Mouse (Mus musculus) adrenal gland, postnatal 14 days (tissue): ENCODE data around the gene Cdhr3. TPM values are rescaled to one million over a fixed set of nuclear protein-coding genes. Genes with fewer than 3 reads are reported as not detected.

ENCODE experiments used
- DNase-seq: peaks from one replicate; pipeline ENCODE4 v3.0.0; 2021; ENCODE audit warnings: mixed read lengths
- long read RNA-seq, 2 experiments: library from polyadenylated mRNA; stranded (forward); transcript quantifications; one replicate each; pipeline ENCODE4 v2.0.0; 2021
- total RNA-seq: library from RNA; stranded (reverse); gene quantifications from 2 replicates; pipeline ENCODE4 v1.2.3, GENCODE M21; 2021

Cdhr3 gene
- not detected in 2 replicates for total RNA-seq
- long read RNA-seq, experiment 1 = 0 reads
- long read RNA-seq, experiment 2 = 0 reads

DNA sequence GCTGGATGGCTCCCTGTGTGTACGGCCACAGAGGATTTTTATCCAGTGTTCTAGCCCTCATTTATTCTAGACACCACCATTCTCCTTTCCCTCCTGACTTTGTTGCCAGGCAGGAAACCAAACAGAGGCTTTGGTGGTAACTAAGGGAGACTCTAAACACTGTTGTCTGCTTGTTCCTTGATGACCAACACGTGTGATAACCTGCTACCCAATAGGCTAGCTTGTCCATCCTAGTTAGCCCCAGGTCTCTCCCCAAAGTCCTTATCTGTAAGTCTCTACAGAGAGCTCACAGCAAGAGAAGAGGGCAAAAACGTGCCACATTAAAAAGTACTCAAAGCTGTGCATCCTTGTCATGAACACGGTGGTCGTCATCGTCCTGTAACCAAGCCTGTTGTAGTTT is at the start of gene Cdhr3:
TSS of gene Cdhr3 (minus strand) at position 101 of the 400 bp plus-strand sequence.
- no peak for DNase-seq

DNA sequence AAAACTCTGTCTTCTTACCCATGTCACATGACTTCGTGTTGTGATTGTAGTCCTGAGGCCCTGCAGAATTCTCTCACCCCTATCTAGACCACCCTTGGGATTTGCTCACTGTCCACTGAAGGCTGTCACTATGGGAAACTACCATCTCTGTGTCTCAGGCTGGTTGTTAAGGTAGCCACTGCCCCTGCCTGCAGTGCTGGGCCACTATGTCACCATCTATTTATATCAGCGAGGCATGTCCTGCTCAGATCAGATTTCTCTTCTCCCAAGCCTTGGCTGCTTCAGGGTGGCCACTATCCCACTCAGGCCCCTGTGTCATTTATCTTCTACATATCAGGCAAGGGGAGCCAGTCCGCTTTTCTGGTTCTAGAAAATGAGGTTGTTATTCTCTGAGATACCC is 46.4 kb upstream of the Cdhr3 start:
- DNase-seq = no peak

- no peak for DNase-seq
Measured at GRCm38 (mm10) chr12:33137857-33138256, 45.2 kb upstream of the Cdhr3 start.

- DNase-seq = no peak
Measured at GRCm38 (mm10) chr12:33131796-33132195, 39.1 kb upstream of the Cdhr3 start.

- no peak for DNase-seq
Measured at GRCm38 (mm10) chr12:33130401-33130800, 37.7 kb upstream of the Cdhr3 start.

DNA sequence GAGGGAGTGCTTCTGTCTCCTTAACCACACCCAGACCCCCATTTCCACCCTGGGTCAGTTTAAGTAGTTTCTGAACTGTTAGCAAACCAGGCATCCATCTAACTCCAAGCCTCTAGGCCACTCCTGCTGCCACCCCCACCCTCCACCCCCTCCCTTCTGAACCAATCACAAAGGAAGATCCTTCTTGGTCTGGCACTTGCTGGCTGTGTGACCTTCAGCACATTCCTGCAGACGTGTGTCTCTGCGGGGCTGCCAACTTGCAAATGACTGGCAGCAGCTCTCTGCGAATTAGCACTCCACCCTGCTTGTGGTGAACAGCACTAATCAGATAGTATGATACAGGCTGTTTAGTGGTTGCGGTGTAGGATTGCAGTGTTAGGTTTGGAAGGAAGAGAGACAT is 36.7 kb upstream of the Cdhr3 start:
- peak; percentile 73 for DNase-seq

GRCm38 (mm10) chr12:33128702-33129101 is 36.0 kb upstream of the Cdhr3 start:
- no peak for DNase-seq

GRCm38 (mm10) chr12:33128121-33128520 is 35.4 kb upstream of the Cdhr3 start:
- no peak for DNase-seq

- DNase-seq = no peak
Measured at GRCm38 (mm10) chr12:33126243-33126642, 33.6 kb upstream of the Cdhr3 start.

- no peak for DNase-seq
Measured at GRCm38 (mm10) chr12:33125594-33126227, 33.0 kb upstream of the Cdhr3 start.

DNA sequence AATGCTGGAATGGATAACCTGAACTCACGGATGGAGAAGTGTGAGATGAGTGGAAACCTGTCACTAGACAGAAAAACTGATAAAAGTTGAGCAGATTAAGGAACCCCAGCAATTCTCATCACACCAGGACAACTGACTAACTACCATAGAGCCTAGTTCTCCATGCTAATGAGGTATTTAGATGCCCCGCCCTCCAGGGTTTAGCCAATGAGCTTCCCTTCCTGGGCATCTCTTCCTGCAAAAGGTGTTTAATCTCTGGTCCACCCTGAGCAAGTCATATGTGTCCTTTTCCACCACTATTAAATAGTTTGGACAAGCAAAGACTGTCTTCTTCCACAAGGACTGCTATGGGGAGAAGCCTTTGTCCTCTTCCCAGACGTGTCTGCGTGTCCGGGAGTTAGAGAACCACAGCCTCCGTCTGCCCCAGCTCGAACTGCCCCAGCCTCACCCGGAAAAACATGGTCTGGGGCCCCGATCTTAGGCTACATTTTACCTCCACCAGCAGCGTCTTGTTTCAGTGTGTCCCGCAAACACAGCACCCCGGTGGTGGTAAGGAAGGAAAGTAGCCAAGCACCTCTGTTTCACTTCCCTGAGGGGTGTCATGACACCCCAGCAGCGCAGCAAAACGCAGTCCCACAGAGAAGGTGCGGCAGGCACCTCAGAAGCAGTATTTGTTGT is 26.1 kb upstream of the Cdhr3 start:
- no peak for DNase-seq

DNA sequence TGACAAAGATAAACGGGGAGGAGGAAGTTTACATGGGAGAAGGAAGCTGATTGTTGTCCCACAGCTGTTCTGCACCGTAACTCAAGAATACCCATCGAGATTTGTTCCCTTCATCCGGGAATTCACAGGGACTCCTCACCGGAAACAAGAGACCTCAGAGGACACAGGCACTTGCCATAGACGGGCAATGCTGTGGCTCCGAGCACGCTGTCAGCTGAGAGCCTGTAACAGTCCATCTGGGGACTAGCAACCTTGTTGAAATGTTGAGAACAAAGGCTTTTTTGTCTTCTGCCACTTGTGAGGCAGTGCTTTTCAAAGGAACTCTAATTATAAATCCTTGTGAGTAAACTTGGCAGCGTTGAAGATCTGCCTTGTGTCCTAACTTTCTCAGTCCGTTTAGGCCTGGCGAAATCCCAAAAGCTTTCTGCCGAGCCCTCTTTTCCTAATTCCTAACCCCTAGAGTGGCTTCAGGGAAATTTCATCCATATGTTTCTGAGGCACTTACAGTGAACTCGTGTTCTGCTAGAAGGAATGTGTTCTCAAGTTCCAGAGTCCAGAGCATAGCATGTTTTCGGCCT is 18.3 kb upstream of the Cdhr3 start:
- peak; percentile 39 for DNase-seq

DNA sequence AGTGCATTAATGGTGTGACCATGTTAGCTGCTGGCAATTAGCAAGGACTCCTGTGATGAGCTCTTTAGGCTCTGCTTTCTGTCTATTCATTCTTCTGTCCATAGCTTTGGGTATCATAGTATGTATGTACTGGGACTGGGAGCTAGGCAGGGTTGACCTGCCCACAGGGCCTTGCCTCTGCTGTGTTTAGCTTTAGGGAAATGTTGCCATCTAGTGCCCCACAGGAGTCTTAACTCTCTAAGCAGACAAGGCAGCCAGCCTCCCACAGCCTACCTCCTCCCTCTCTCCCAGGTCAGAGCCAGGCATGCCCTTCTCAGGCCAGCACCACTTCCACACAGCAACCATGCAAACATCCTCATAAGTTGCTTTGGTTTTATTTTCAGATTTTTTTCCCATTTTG is 16.9 kb upstream of the Cdhr3 start:
- peak; percentile 60 for DNase-seq

DNA sequence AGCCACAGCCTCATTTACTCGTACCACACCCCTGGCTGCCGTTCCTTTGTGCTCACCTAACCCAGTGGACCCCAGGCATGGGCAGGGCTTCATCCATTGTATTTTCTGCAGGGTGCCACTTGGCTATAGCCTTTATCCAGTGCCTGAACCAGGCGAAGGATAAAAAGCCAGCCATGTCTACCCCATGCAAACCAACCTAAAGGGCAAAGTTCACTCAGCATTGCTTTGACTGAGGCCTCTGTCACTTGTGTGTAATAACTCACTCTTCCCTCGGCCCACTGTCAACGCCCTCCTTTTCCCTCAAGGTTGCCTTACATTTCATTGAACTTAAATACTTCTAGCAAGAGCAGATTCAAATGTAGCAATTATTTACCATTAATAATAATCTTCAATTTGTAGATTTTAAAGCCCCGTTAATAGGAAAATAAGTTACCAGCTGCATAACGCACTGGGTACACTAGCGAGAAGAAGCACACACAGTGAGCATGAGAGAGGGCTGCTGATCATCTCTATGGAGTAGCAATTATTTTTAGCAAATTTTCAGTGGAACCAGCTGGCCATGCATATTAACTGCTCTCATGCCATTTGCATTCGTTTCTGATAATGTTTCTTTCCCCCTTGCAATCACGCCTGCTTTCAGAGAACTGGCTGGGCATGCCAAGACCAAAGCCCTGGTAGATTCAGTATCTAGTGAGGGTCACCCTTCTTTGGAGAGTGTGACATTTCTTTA is 13.9 kb upstream of the Cdhr3 start:
- no peak for DNase-seq

- peak; percentile 47 for DNase-seq
Measured at GRCm38 (mm10) chr12:33105724-33106123, 13.0 kb upstream of the Cdhr3 start.

- DNase-seq = no peak
Measured at GRCm38 (mm10) chr12:33102342-33103115, 9.9 kb upstream of the Cdhr3 start.

GRCm38 (mm10) chr12:33101627-33102026 is 9.0 kb upstream of the Cdhr3 start:
- DNase-seq = no peak

DNA sequence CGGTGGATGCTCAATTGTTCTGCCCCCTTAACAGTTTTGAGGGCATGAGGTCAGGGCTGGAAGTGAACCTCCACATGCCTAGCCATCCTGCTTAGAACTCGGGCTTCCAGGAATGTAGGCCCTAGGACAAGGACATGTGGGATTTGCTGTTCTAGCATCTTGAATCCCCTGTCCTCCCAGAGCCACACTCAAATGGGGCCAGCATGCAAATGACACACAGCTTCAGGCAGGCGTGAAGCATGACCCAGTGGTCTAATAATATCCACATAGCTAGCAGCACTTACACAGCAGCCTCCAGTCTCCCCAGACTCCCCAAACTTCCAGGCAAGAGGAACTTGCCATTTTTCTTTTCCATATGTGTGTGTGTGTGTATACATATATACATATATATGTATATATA is 3.3 kb upstream of the Cdhr3 start:
- DNase-seq = no peak

GRCm38 (mm10) chr12:33092196-33092595 is 479 bp downstream of the Cdhr3 start:
- no peak for DNase-seq

GRCm38 (mm10) chr12:33086151-33086550 is 6.5 kb downstream of the Cdhr3 start:
- DNase-seq = no peak

DNA sequence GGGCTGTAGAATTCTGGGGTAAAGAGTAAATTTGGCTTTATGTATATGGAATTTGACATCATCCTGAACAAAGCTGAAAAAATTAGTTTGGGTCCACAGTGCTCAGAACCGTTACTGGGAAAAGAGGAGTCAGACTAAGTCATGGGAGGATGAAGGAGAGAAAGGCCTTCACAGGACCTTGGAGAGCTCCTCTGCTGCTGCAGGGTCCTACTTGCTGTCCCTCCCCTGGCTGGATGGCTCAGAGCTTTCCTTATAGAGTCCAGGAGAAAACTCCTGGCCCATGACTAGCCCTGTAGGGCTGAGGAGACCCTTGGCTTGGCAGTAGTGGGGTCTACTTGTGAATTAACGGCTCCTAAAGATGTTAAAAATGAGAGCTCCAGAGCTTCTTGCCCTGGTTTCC is 8.0 kb downstream of the Cdhr3 start:
- peak; percentile 66 for DNase-seq

- peak; percentile 74 for DNase-seq
Measured at GRCm38 (mm10) chr12:33083362-33083761, 9.3 kb downstream of the Cdhr3 start.
